Mouse (Mus musculus): ENCODE results near the gene 6030452D12Rik.

- TF ChIP-seq CTCF (conservative IDR thresholded peaks at IDR 0.05; ENCODE audit: insufficient read depth, insufficient read length, low read depth, low read length), result no peak
- TF ChIP-seq POLR2A (IDR thresholded peaks at IDR 0.05; ENCODE audit: low read depth, low read length), result no peak
Observed at GRCm38 (mm10) chr8:106518763-106519162, 18.4 kb downstream of the 6030452D12Rik start.
